Mouse (Mus musculus) myocyte (in vitro differentiated cells): ENCODE measurements at regions not wholly inside any gene's neighbourhood (a gene's known extent, or its start where the extent isn't known, plus 50 kb on each side); places are given as distances from the start of the nearest gene placed in this dataset.

ENCODE experiments used
- MYOG ChIP-seq, 3 experiments: IDR thresholded peaks; one replicate each; pipeline ENCODE4 v1.6.1; 2011; ENCODE audit warnings: control low read depth in 2 of 3, low read depth in 2 of 3, mild to moderate bottlenecking in 2 of 3; ENCODE audit not compliant: insufficient read length in 2 of 3, control insufficient read depth in 1 of 3, insufficient read depth in 1 of 3
- POLR2A ChIP-seq: IDR thresholded peaks from one replicate; pipeline ENCODE4 v1.6.1; 2011; ENCODE audit warnings: low read depth, mild to moderate bottlenecking, control low read depth, moderate library complexity; ENCODE audit not compliant: insufficient read length
- TCF12 ChIP-seq: IDR thresholded peaks from one replicate; pipeline ENCODE4 v1.6.1; 2011; ENCODE audit warnings: mild to moderate bottlenecking, control low read depth; ENCODE audit not compliant: poor library complexity, insufficient read depth, severe bottlenecking
- USF1 ChIP-seq: IDR thresholded peaks from one replicate; pipeline ENCODE4 v1.6.1; 2011; ENCODE audit warnings: low read depth, mild to moderate bottlenecking, control low read depth, moderate library complexity

- TF ChIP-seq USF1 (no peak), MYOG (IDR thresholded peaks at IDR 0.05; ENCODE audit: control insufficient read depth in 1 of 3, insufficient read depth in 1 of 3, insufficient read length in 2 of 3, low read depth in 2 of 3) (no peak), TCF12 (no peak), POLR2A (no peak)
Observed at GRCm38 (mm10) chr14:74240212-74240611, 400.4 kb upstream of the Htr2a start.
